8 mouse cellular contexts compared by ENCODE assay signal in the genomic region with DNA sequence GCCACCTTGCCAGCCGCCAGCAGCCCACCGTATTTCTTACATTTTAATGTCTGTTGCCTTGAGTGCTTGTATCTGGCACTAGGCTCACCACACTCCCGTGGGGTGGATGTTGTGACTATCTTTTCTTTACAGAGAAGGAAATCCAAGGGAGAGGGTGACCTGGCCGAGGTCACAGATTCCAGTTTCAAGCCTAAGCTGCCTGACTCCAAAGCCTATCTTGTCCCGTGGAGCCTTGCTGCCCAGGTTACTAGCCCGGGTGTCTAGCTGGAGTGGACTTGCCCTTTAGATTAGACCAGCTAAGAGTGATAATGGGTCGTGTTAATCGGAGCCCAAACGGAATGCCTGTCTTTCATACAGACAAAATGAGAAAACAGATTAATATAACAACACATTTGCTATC. TPM values are rescaled to one million over a fixed set of nuclear protein-coding genes. Genes with fewer than 3 reads are reported as not detected.
DNase-seq lines count a peak whose midpoint lies in the region; ATAC-seq lines count a peak whose summit lies in the region.

No protein-coding gene starts in this region.

- intact Hi-C loops in heart, postnatal 14 days (cut with DNase I): no loop called here

- no peak for ATAC-seq in heart, embryonic 13.5 days (ENCODE audit: extremely low read depth, insufficient number of reproducible peaks, low FRiP score, low TSS enrichment)
- ATAC-seq in hindbrain, embryonic 11.5 days (ENCODE audit: low FRiP score): no peak
- no peak for ATAC-seq in midbrain, embryonic 13.5 days

- peak overlapping the region; percentile 52 for H3K4me3 ChIP-seq in heart, embryonic 13.5 days
- no peak overlapping the region; the same call in 1 of the 2 replicates for H3K4me3 ChIP-seq in hindbrain, embryonic 11.5 days (ENCODE audit: low read depth, low read length)
- peak overlapping the region; percentile 38 for H3K4me3 ChIP-seq in midbrain, embryonic 13.5 days (replicated peaks)

- no peaks in the 10 kb centered on the region for H3K36me3 ChIP-seq in heart, embryonic 13.5 days
- no peaks in the 10 kb centered on the region for H3K36me3 ChIP-seq in hindbrain, embryonic 11.5 days (ENCODE audit: control insufficient read depth, insufficient read depth, low read length)
- no peaks in the 10 kb centered on the region for H3K36me3 ChIP-seq in midbrain, embryonic 13.5 days

- H3K4me2 ChIP-seq in heart, embryonic 13.5 days: peak overlapping the region; percentile 82
- peak overlapping the region; percentile 33 for H3K4me2 ChIP-seq in hindbrain, embryonic 11.5 days (replicated peaks; ENCODE audit: low read depth, low read length)
- peak overlapping the region; percentile 66 for H3K4me2 ChIP-seq in midbrain, embryonic 13.5 days (replicated peaks)

- peaks cover 3% of the 10 kb centered on the region; the same call in 1 of the 2 replicates for H3K9me3 ChIP-seq in heart, embryonic 13.5 days
- H3K9me3 ChIP-seq in hindbrain, embryonic 11.5 days (ENCODE audit: control insufficient read depth, low read length): no peaks in the 10 kb centered on the region
- 0 out of 2 replicates have a peak, but pooled peaks cover 5% of the 10 kb centered on the region for H3K9me3 ChIP-seq in midbrain, embryonic 13.5 days

- WGBS in heart, embryonic 13.5 days: 13% methylated on average over 9 of the region's 9 CpGs
- 17% methylated on average over 9 of the region's 9 CpGs for WGBS in hindbrain, embryonic 11.5 days
- WGBS in midbrain, embryonic 13.5 days: 4% methylated on average over 9 of the region's 9 CpGs

- peak overlapping the region; percentile 83 for H3K9ac ChIP-seq in heart, embryonic 13.5 days
- peak overlapping the region; percentile 49 for H3K9ac ChIP-seq in hindbrain, embryonic 11.5 days (ENCODE audit: low read depth, low read length)
- H3K9ac ChIP-seq in midbrain, embryonic 13.5 days (replicated peaks): peak overlapping the region; percentile 71

- H3K4me1 ChIP-seq in heart, embryonic 13.5 days: peaks cover 42% of the 10 kb centered on the region
- H3K4me1 ChIP-seq in hindbrain, embryonic 11.5 days (replicated peaks; ENCODE audit: control insufficient read depth, insufficient read depth, low read length): peaks cover 14% of the 10 kb centered on the region
- peaks cover 43% of the 10 kb centered on the region for H3K4me1 ChIP-seq in midbrain, embryonic 13.5 days (replicated peaks)

- H3K27ac ChIP-seq in heart, embryonic 13.5 days (replicated peaks): peak overlapping the region; percentile 97
- H3K27ac ChIP-seq in hindbrain, embryonic 11.5 days (ENCODE audit: low read depth, low read length): peak overlapping the region; percentile 91
- peak overlapping the region; percentile 97 for H3K27ac ChIP-seq in midbrain, embryonic 13.5 days

- 0 out of 2 replicates have a peak, but pooled peaks cover 2% of the 10 kb centered on the region for H3K27me3 ChIP-seq in heart, embryonic 13.5 days (replicated peaks)
- no peaks in the 10 kb centered on the region for H3K27me3 ChIP-seq in hindbrain, embryonic 11.5 days (ENCODE audit: control insufficient read depth, insufficient read depth, low read length)
- no peaks in the 10 kb centered on the region for H3K27me3 ChIP-seq in midbrain, embryonic 13.5 days

- no peak for DNase-seq in heart, postnatal 14 days
- peak; percentile 32 for DNase-seq in embryo, embryonic 9.5 days (ENCODE audit: extremely low spot score)
- DNase-seq in hindbrain, embryonic 11.5 days (ENCODE audit: low spot score): peak; percentile 35
- no peak for DNase-seq in cerebellum, postnatal 14 days
- no peak for DNase-seq in B cell, adult 2 months
- DNase-seq in cerebellum, adult 18-20 months: no peak

RNA-seq across cellular contexts. Expression of a gene that starts 9.5 kb away (rescaled TPM):
- 288 and 305 TPM in 2 replicates for polyA plus RNA-seq in heart, embryonic 13.5 days (2015; fragmentation: Nextera tagmentation; extraction: Ambion mirVana)
- 10 to 100 TPM; 85.4 to 93.7 TPM for total RNA-seq in heart, postnatal 14 days (2021)
- 453 and 482 TPM in 2 replicates for polyA plus RNA-seq in hindbrain, embryonic 11.5 days (2014; fragmentation: Nextera tagmentation; extraction: Ambion mirVana)
- 175 and 214 TPM in 2 replicates for polyA plus RNA-seq in midbrain, embryonic 13.5 days (2015; fragmentation: Nextera tagmentation; extraction: Ambion mirVana)

RNA-seq across cellular contexts. Expression of a gene that starts 38.4 kb away (rescaled TPM):
- 6.2 and 6.6 TPM in 2 replicates for polyA plus RNA-seq in heart, embryonic 13.5 days (2015; fragmentation: Nextera tagmentation; extraction: Ambion mirVana)
- 10 to 100 TPM in 1 of 2 experiments, 1 to 10 TPM in 1; 9.4 to 10.4 TPM for total RNA-seq in heart, postnatal 14 days (2021)
- polyA plus RNA-seq in hindbrain, embryonic 11.5 days (2014; fragmentation: Nextera tagmentation; extraction: Ambion mirVana): 5.5 and 6.2 TPM in 2 replicates
- polyA plus RNA-seq in midbrain, embryonic 13.5 days (2015; fragmentation: Nextera tagmentation; extraction: Ambion mirVana): 3.8 and 4.0 TPM in 2 replicates

Comparison
In these comparisons a context has a peak if more than half of its experiments do, and no peak if none do; other contexts are left out.
1. DNase-seq: peak in embryo, embryonic 9.5 days (single experiment) and hindbrain, embryonic 11.5 days (single experiment); none in heart, postnatal 14 days (0 of 2), cerebellum, postnatal 14 days (0 of 2), B cell, adult 2 months (0 of 2) and cerebellum, adult 18-20 months (0 of 2).
2. Peak in every context shown above with its lines, with median percentiles within 50 percentile points of each other: H3K27ac ChIP-seq, H3K4me2 ChIP-seq and H3K9ac ChIP-seq.